Mouse (Mus musculus) hindbrain, embryonic 16.5 days (tissue): ENCODE measurements around the gene Vmn1r1. TPM values are rescaled to one million over a fixed set of nuclear protein-coding genes. Genes with fewer than 3 reads are reported as not detected.

ENCODE experiments used
- ATAC-seq: fragments of 200-750 bp; cut with Nextera tagmentation; 2 replicates; pipeline ENCODE4 v1.8.0; 2017; ENCODE audit warnings: moderate TSS enrichment, moderate library complexity
- H3K27ac ChIP-seq: fragments of 300-500 bp; sonication (generic); 2 replicates; pipeline ENCODE4 v1.5.1; 2014; ENCODE audit warnings: low read depth, mild to moderate bottlenecking, control low read depth, low read length, moderate library complexity
- H3K27me3 ChIP-seq: fragments of 300-500 bp; sonication (generic); replicated peaks from 2 replicates; pipeline ENCODE4 v1.6.1; 2014; ENCODE audit warnings: low read length; ENCODE audit not compliant: control insufficient read depth, insufficient read depth
- H3K36me3 ChIP-seq: fragments of 300-500 bp; sonication (generic); 2 replicates; pipeline ENCODE4 v1.6.1; 2014; ENCODE audit warnings: mild to moderate bottlenecking, low read length, moderate library complexity, mixed read lengths; ENCODE audit not compliant: control insufficient read depth, insufficient read depth
- H3K4me1 ChIP-seq: fragments of 300-500 bp; sonication (generic); 2 replicates; pipeline ENCODE4 v1.6.1; 2014; ENCODE audit warnings: low read depth, low read length; ENCODE audit not compliant: control insufficient read depth, insufficient read depth
- H3K4me2 ChIP-seq: fragments of 300-500 bp; sonication (generic); 2 replicates; pipeline ENCODE4 v1.6.1; 2014; ENCODE audit warnings: mild to moderate bottlenecking, low read length, control low read depth, moderate library complexity
- H3K4me3 ChIP-seq: fragments of 300-500 bp; sonication (generic); 2 replicates; pipeline ENCODE4 v1.5.1; 2014; ENCODE audit warnings: mild to moderate bottlenecking, low read length, control low read depth, moderate library complexity
- H3K9ac ChIP-seq: fragments of 300-500 bp; sonication (generic); 2 replicates; pipeline ENCODE4 v1.6.1; 2014; ENCODE audit warnings: low read depth, mild to moderate bottlenecking, control low read depth, low read length, moderate library complexity
- H3K9me3 ChIP-seq: fragments of 300-500 bp; sonication (generic); 2 replicates; pipeline ENCODE4 v1.6.1; 2014; ENCODE audit warnings: mild to moderate bottlenecking, low read length, moderate library complexity; ENCODE audit not compliant: control insufficient read depth
- WGBS: fragments of 180-500 bp; shearing (Covaris S2); extraction: QIAGEN DNeasy Blood & Tissue Kit; methylation state at CpG from one replicate; pipeline ENCODE4 v1.1.7; 2014; 5-methylcytosine and 5-hydroxymethylcytosine counted together
- polyA plus RNA-seq: library from polyadenylated mRNA; unstranded; fragments of >200 nt; fragmentation: Nextera tagmentation; extraction: Ambion mirVana; gene quantifications from 2 replicates; pipeline ENCODE4 v1.2.1, GENCODE M21; 2015

Vmn1r1 gene
- polyA plus RNA-seq, 1 experiment from 2014 or later, result not detected

DNA sequence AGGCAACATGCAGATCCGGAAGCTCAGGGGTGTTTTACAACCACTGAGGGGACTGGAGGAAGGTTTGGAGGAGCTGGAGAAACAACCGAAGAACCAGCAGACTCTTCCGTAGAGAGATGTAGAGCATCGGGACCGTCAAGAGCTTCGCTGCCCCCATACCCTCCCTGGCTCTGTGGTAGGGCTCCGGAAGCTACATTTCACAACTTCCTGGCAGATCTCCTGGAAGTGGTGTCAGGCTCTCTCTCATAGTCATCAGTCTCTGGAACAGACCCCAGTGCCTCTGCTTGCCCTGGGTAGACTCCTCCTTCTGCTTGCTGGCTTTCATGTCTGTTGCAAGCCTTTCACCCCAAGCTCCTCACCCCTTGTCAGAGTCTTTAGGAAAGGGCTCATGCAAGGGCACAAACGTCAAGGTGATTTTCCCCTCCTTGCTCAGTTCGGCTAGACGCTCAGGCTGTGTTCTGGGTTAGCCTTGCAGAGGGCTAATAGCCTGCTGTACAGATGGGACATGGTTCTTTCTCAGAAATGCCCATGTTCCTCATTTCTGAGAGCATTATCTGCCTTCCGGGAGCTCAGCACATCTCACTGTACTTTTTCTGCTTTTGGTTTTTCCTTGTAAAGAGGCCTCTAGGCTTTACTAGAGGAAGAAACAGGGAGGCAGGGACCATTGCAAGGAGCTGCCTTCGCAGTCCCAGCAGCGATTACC, 55.7 kb downstream of the Vmn1r1 start:
- ATAC-seq, result no peak
- no peak overlapping the region for H3K9ac ChIP-seq
- no peaks in the 10 kb centered on the region for H3K27me3 ChIP-seq
- no peak overlapping the region for H3K4me3 ChIP-seq
- H3K27ac ChIP-seq, result no peak overlapping the region
- no peaks in the 10 kb centered on the region for H3K36me3 ChIP-seq
- no peak overlapping the region for H3K4me2 ChIP-seq
- H3K9me3 ChIP-seq, result no peaks in the 10 kb centered on the region
- WGBS, result 82% methylated on average over 13 of the region's 13 CpGs
- peaks cover 1% of the 10 kb centered on the region for H3K4me1 ChIP-seq

- WGBS, result 86% methylated on average over 9 of the region's 9 CpGs
- H3K36me3 ChIP-seq, result no peaks in the 10 kb centered on the region
- H3K4me1 ChIP-seq, result no peaks in the 10 kb centered on the region; the same call in 1 of the 2 replicates
- H3K4me3 ChIP-seq, result no peak overlapping the region
- H3K4me2 ChIP-seq, result no peak overlapping the region
- H3K27ac ChIP-seq, result no peak overlapping the region
- H3K27me3 ChIP-seq, result no peaks in the 10 kb centered on the region
- no peak for ATAC-seq
- H3K9ac ChIP-seq, result no peak overlapping the region
- H3K9me3 ChIP-seq, result no peaks in the 10 kb centered on the region
Measured at GRCm38 (mm10) chr1:182107251-182107650, 57.0 kb downstream of the Vmn1r1 start.

- Histone ChIP-seq H3K27ac (no peak overlapping the region), H3K36me3 (no peaks in the 10 kb centered on the region), H3K4me1 (no peaks in the 10 kb centered on the region), H3K27me3 (no peaks in the 10 kb centered on the region), H3K9me3 (no peaks in the 10 kb centered on the region), H3K9ac (no peak overlapping the region), H3K4me2 (no peak overlapping the region), H3K4me3 (no peak overlapping the region)
- 39% methylated on average over 3 of the region's 3 CpGs for WGBS
- no peak for ATAC-seq
Measured at GRCm38 (mm10) chr1:182105023-182105422, 59.3 kb downstream of the Vmn1r1 start.

Other genes starting within 250 kb of the Vmn1r1 start
- 23.5 and 24.4 TPM in 2 replicates for gene Enah, start 144.5 kb downstream of the Vmn1r1 start, polyA plus RNA-seq
- gene Srp9, start 39.7 kb downstream of the Vmn1r1 start, polyA plus RNA-seq, result 125 and 134 TPM in 2 replicates
- gene Degs1, start 118.3 kb upstream of the Vmn1r1 start, polyA plus RNA-seq, result 102 and 116 TPM in 2 replicates
- 20.6 and 22.0 TPM in 2 replicates for gene Fbxo28, start 177.1 kb upstream of the Vmn1r1 start, polyA plus RNA-seq
- gene Trp53bp2, start 244.7 kb upstream of the Vmn1r1 start, polyA plus RNA-seq, result 13.8 and 17.8 TPM in 2 replicates